Mouse (Mus musculus): ENCODE measurements around the gene Inhba. TPM values are rescaled to one million over a fixed set of nuclear protein-coding genes. Genes with fewer than 3 reads are reported as not detected.
A peak's percentile ranks its signal among the peaks of the same experiment; 100 is the strongest.

The Inhba gene
- total RNA-seq (2021), result 10 to 100 TPM; 13.1 to 14.3 TPM

GRCm38 (mm10) chr13:16011372-16012242 is at the start of gene Inhba:
Inhba (plus strand) TSS chr13:16011851.
- peak in 1 of 2 experiments; percentile 37 for DNase-seq

GRCm38 (mm10) chr13:15976584-15976983 is 35.1 kb upstream of the Inhba start:
- no peak for DNase-seq

- DNase-seq, result no peak
These were observed 32.1 kb upstream of the Inhba start for GRCm38 (mm10) chr13:15979551-15979950.

- DNase-seq, result no peak
These were observed 29.6 kb upstream of the Inhba start for GRCm38 (mm10) chr13:15982041-15982440.

GRCm38 (mm10) chr13:15985761-15986160 is 25.9 kb upstream of the Inhba start:
- no peak for DNase-seq

GRCm38 (mm10) chr13:15986172-15986571 is 25.5 kb upstream of the Inhba start:
- DNase-seq, result no peak

GRCm38 (mm10) chr13:15995314-15995713 is 16.3 kb upstream of the Inhba start:
- no peak for DNase-seq

GRCm38 (mm10) chr13:16005517-16005916 is 6.1 kb upstream of the Inhba start:
- DNase-seq, result no peak

- no peak for DNase-seq
These were observed 3.9 kb upstream of the Inhba start for GRCm38 (mm10) chr13:16007748-16008147.

GRCm38 (mm10) chr13:16008348-16008747 is 3.3 kb upstream of the Inhba start:
- no peak for DNase-seq

GRCm38 (mm10) chr13:16009766-16010465 is 1.7 kb upstream of the Inhba start:
- DNase-seq, result no peak

GRCm38 (mm10) chr13:16010586-16010985 is 1.1 kb upstream of the Inhba start:
- no peak for DNase-seq

- DNase-seq, result peak; percentile 57 to 65
These were observed 714 bp downstream of the Inhba start for GRCm38 (mm10) chr13:16012243-16012887.

- DNase-seq, result no peak
These were observed 2.5 kb downstream of the Inhba start for GRCm38 (mm10) chr13:16014166-16014565.

GRCm38 (mm10) chr13:16016506-16016905 is 4.9 kb downstream of the Inhba start:
- no peak for DNase-seq

- peak in 1 of 2 experiments; percentile 24 for DNase-seq
These were observed 5.7 kb downstream of the Inhba start for GRCm38 (mm10) chr13:16017338-16017737.

GRCm38 (mm10) chr13:16017777-16018176 is 6.1 kb downstream of the Inhba start:
- DNase-seq, result peak in 1 of 2 experiments; percentile 32

GRCm38 (mm10) chr13:16018807-16019510 is 7.3 kb downstream of the Inhba start:
- DNase-seq, result no peak

GRCm38 (mm10) chr13:16020659-16021058 is 9.0 kb downstream of the Inhba start:
- DNase-seq, result peak in 1 of 2 experiments; percentile 25

GRCm38 (mm10) chr13:16021181-16021580 is 9.5 kb downstream of the Inhba start:
- DNase-seq, result peak in 1 of 2 experiments; percentile 42

- no peak for DNase-seq
These were observed 10.2 kb downstream of the Inhba start for GRCm38 (mm10) chr13:16021849-16022248.

GRCm38 (mm10) chr13:16022536-16022935 is 10.9 kb downstream of the Inhba start:
- DNase-seq, result peak in 1 of 2 experiments; percentile 34
